Mouse (Mus musculus): ENCODE results near the gene Crabp2. TPM values are rescaled to one million over a fixed set of nuclear protein-coding genes. Genes with fewer than 3 reads are reported as not detected.

Crabp2 gene
- total RNA-seq, 4 experiments from 2014 or later = 3.9 to 5.9 (median 4.7) TPM

DNA sequence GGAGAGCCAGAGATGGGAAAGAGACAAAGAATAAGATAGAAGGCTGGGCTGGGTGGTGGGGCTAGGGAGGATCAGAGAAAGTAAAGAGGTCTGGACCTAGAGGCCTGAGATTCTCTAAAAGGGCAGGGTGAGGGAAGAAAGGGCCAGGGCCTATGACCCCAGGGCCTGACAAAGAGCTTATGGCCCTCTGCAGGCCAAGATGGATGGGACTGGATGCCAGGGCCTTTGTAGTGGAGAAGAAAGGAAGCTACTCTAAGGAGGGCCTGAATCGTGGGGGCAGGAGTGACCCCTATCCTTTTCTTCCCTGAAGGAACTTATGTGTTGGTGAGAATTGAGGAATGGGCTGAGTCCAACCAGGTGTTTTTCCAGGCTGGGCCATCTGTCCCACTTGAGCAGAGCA, 9.6 kb downstream of the Crabp2 start:
- DNase-seq (ENCODE audit: low spot score in 2 of 2) = no peak

- no peak for DNase-seq (ENCODE audit: low spot score in 2 of 2)
Observed at GRCm38 (mm10) chr3:87958476-87958875, 10.0 kb downstream of the Crabp2 start.

DNA sequence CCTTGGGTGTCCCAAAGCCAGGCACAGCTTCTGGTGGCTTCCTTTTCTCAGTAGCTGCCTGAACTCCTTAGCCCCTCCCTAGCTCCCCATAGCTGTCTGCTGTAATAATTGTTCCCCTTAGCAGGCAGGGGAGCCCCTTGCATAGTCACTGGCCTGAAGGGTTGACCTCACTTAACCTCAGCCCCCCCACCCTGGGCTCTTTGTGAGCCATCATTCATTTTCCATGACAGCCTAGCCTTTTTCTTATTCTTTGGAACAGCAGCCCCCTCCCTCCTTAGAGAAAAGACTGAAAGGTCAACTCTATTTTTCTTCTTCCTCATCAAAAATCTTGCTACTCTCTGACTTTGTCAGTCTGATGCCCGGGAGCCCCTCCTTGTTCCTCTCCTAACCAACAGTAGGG, 10.5 kb downstream of the Crabp2 start:
- DNase-seq (ENCODE audit: low spot score in 2 of 2) = no peak

DNA sequence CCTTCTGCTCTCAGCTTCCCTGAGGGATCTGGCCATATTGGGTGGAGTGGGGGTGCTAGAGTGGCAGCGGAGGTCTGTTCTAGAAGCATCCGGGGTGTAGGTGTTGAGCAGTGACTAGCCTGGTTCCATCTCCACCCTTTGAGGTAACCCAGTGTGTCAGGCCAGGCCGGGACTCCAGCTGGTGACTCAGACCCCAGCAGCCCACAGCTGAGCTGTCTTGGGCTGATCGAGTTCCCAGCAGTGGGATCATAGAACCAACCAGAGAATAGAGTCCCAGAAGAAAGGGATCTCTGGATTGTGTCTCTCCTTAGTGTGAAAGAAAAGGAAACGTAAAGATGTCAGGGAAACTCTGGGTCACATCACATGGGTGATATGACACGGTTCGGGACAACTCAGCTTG, 10.9 kb downstream of the Crabp2 start:
- no peak for DNase-seq (ENCODE audit: low spot score in 2 of 2)

GRCm38 (mm10) chr3:87960191-87960585, 11.7 kb downstream of the Crabp2 start:
- no peak for DNase-seq (ENCODE audit: low spot score in 2 of 2)

GRCm38 (mm10) chr3:87960586-87961191, 12.2 kb downstream of the Crabp2 start:
- DNase-seq (ENCODE audit: low spot score in 2 of 2) = peak; percentile 67 to 73

GRCm38 (mm10) chr3:87970184-87970938, 21.9 kb downstream of the Crabp2 start:
- DNase-seq (ENCODE audit: low spot score in 2 of 2) = peak in 1 of 2 experiments; percentile 48

- DNase-seq (ENCODE audit: low spot score in 2 of 2) = no peak
Observed at GRCm38 (mm10) chr3:87970939-87971488, 22.5 kb downstream of the Crabp2 start, which contains the start of gene Nes. Nes (plus strand) TSS chr3:87971078.

DNA sequence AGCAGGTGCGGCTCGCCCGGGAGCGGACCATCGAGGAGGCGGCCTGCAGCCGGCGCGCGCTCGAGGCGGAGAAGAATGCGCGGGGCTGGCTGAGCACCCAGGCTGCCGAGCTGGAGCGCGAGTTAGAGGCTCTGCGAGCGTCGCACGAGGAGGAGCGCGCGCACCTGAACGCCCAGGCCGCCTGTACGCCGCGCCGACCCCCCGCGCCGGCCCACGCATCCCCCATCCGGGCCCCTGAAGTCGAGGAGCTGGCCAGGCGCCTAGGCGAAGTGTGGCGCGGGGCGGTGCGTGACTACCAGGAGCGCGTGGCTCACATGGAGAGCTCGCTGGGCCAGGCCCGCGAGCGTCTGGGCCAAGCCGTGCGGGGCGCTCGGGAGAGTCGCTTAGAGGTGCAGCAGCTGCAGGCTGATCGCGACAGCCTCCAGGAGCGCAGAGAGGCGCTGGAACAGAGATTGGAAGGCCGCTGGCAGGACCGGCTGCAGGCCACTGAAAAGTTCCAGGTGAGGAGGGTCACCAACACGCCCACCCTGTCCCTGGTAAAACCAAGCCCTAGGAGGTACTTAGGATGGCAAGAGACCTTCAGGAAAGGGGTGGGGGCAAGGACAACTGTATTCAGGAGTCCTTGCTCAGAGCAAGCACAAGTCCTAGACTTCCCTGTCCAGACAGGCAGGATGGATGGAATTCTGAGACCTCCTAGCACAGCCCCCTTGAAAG, 23.2 kb downstream of the Crabp2 start:
- no peak for DNase-seq (ENCODE audit: low spot score in 2 of 2)

- no peak for DNase-seq (ENCODE audit: low spot score in 2 of 2)
Observed at GRCm38 (mm10) chr3:87972203-87972664, 23.8 kb downstream of the Crabp2 start.

DNA sequence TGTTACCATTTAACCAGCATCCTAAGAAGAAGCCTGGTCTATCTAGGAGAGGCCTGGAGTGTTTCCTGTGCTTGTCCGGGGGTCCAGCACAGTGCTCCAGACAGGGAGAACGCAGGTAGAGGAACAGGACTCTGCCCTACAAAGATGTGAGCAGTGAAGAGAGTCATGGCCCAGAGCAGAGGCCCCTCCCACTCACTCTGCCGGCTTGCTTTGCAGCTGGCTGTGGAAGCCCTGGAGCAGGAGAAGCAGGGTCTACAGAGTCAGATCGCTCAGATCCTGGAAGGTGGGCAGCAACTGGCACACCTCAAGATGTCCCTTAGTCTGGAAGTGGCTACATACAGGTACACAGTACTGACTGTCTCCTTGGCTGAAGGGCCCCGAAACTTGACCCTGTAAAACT, 24.3 kb downstream of the Crabp2 start:
- no peak for DNase-seq (ENCODE audit: low spot score in 2 of 2)

GRCm38 (mm10) chr3:87973593-87974380, 25.3 kb downstream of the Crabp2 start:
- no peak for DNase-seq (ENCODE audit: low spot score in 2 of 2)

GRCm38 (mm10) chr3:87974381-87974987, 26.0 kb downstream of the Crabp2 start:
- no peak for DNase-seq (ENCODE audit: low spot score in 2 of 2)

GRCm38 (mm10) chr3:87979493-87979892, 31.0 kb downstream of the Crabp2 start:
- DNase-seq (ENCODE audit: low spot score in 2 of 2) = no peak

DNA sequence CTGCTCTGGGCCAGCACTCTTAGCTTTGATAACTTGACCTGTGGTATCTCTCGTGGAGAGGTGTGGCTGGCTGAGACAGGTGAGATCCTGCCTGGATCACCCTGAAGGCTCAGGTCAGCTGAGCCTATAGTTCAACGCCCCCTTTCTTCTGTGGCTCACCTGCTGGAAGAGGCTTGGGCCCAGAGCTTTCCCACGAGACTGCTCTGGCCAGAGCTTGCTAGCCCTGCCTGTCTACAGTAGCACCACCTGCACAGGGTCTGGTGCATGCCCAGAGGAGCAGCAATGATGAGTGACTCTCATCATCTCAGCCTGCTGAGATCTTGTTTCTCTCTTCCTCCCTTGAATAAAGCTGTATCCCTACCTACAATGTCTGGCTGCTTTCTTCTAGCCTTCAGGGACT, 31.6 kb downstream of the Crabp2 start:
- no peak for DNase-seq (ENCODE audit: low spot score in 2 of 2)

GRCm38 (mm10) chr3:87980728-87981127, 32.3 kb downstream of the Crabp2 start:
- no peak for DNase-seq (ENCODE audit: low spot score in 2 of 2)

GRCm38 (mm10) chr3:87981214-87981760, 32.8 kb downstream of the Crabp2 start:
- no peak for DNase-seq (ENCODE audit: low spot score in 2 of 2)

DNA sequence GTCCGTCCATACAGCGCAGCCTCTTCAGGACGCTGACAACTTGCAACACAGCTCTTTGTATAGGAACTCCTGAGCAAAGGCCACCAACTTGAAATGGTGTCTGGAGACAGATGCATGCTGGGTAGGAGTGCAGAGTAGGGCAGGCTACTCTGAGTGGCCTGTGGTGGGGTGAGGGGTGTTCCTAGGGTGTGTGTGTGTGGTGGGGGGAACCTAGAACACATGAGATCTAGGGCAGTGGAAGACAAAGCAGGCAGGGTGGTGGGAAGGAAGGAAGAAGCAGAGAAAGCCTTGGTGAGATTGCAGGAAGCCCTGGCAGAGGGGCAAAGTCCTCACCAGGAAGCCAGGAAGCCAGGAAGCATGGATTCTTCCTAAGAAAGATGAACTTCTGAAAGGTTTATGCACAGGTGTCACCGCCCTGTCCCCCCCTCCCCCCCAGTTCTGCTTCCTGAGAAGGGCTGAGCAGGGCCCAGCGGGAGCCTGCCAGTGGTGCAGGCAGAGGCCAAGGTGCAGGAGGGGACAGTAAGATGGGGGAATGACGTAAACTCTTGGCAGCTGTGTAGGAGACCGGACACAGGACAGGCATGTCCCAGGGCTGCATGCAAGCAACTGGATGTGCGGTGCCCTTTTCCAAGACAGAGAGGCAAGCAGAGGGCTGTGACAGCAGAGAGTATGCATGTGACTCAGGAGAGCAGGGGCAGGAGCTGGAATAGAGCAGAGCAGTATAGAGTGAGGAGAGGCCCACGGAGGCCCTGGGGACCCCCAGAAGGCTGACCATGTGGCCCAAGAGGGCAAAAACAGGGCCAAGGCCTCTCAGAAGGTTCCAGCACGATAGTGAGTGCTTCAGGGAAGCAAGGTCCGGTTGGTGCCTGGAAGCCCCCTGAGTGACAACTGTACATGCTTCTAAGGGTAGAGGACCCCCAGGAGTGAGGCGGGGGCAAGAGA, 33.7 kb downstream of the Crabp2 start:
- no peak for DNase-seq (ENCODE audit: low spot score in 2 of 2)
